Mouse (Mus musculus) MEL (cell line): ENCODE measurements around the gene Eva1c.

ENCODE experiments used
- CHD1 ChIP-seq: IDR thresholded peaks from 2 replicates; pipeline ENCODE4 v1.6.1; 2012; ENCODE audit warnings: low read depth, mild to moderate bottlenecking, inconsistent platforms, low read length, improper control_type of control experiment
- EP300 ChIP-seq, 2 experiments: IDR thresholded peaks; 2 replicates each; pipeline ENCODE4 v1.6.1; 2011; ENCODE audit warnings: improper control_type of control experiment in 2 of 2, low read length in 2 of 2, low read depth in 1 of 2, mild to moderate bottlenecking in 1 of 2
- GATA1 ChIP-seq: IDR thresholded peaks from 2 replicates; pipeline ENCODE4 v1.6.1; 2011; ENCODE audit warnings: low read depth, low read length, improper control_type of control experiment
- HCFC1 ChIP-seq: IDR thresholded peaks from 2 replicates; pipeline ENCODE4 v1.6.1; 2012; ENCODE audit warnings: low read depth, mild to moderate bottlenecking, inconsistent platforms, low read length, improper control_type of control experiment, moderate library complexity
- MAX ChIP-seq: IDR thresholded peaks from 2 replicates; pipeline ENCODE4 v1.6.1; 2011; ENCODE audit warnings: low read length, improper control_type of control experiment
- TAL1 ChIP-seq: IDR thresholded peaks from 2 replicates; pipeline ENCODE4 v1.6.1; 2012; ENCODE audit warnings: mild to moderate bottlenecking, inconsistent platforms, low read length, moderate library complexity, mixed read lengths
- ZC3H11A ChIP-seq: IDR thresholded peaks from 2 replicates; pipeline ENCODE4 v1.6.1; 2012; ENCODE audit warnings: low read depth, mild to moderate bottlenecking, inconsistent platforms, low read length, improper control_type of control experiment

- TF ChIP-seq TAL1 (no peak), CHD1 (no peak), GATA1 (no peak), EP300 (IDR thresholded peaks at IDR 0.05; ENCODE audit: low read depth in 1 of 2, low read length in 2 of 2) (no peak), ZC3H11A (no peak), MAX (no peak), HCFC1 (no peak)
These were observed 34.0 kb upstream of the Eva1c start for GRCm38 (mm10) chr16:90792500-90792899.
